Comparison of ENCODE assay signal across 8 mouse cellular contexts in genomic region chr13:23519416-23519815, GRCm38 (mm10). TPM values are rescaled to one million over a fixed set of nuclear protein-coding genes. Genes with fewer than 3 reads are reported as not detected.
A peak's percentile ranks its signal among the peaks of the same experiment; 100 is the strongest.
DNase-seq lines count a peak whose midpoint lies in the region; ATAC-seq and TF ChIP-seq lines count a peak whose summit lies in the region.

No protein-coding gene starts in this region.

- TF ChIP-seq CTCF in E14TG2a.4 (conservative IDR thresholded peaks at IDR 0.05; ENCODE audit: low read length) = no peak
- TF ChIP-seq CTCF in liver, embryonic 14.5 days (IDR thresholded peaks at IDR 0.05; ENCODE audit: low read depth) = no peak

- peak overlapping the region; percentile 85 for H3K4me3 ChIP-seq in E14TG2a.4 (replicated peaks; ENCODE audit: low read length)
- peak overlapping the region; percentile 43 for H3K4me3 ChIP-seq in forebrain, embryonic 14.5 days (ENCODE audit: low read depth, low read length)
- H3K4me3 ChIP-seq in liver, embryonic 14.5 days (ENCODE audit: insufficient read depth in 1 of 2, low read depth in 2 of 2, low read length in 2 of 2) = peak overlapping the region; percentile 45 to 64

- H3K9me3 ChIP-seq in E14TG2a.4 (ENCODE audit: low read length) = no peaks in the 10 kb centered on the region
- H3K9me3 ChIP-seq in forebrain, embryonic 14.5 days (replicated peaks; ENCODE audit: control insufficient read depth, low read length) = no peaks in the 10 kb centered on the region
- H3K9me3 ChIP-seq in liver, embryonic 14.5 days (ENCODE audit: control insufficient read depth, low read length) = no peaks in the 10 kb centered on the region

- peak; percentile 25; the same call in 1 of the 2 replicates for ATAC-seq in forebrain, embryonic 14.5 days
- peak; percentile 54 for ATAC-seq in liver, embryonic 14.5 days (ENCODE audit: insufficient read depth)

- H3K27me3 ChIP-seq in E14TG2a.4 (ENCODE audit: insufficient read depth, low read length) = no peaks in the 10 kb centered on the region
- H3K27me3 ChIP-seq in forebrain, embryonic 14.5 days (replicated peaks; ENCODE audit: control insufficient read depth, insufficient read depth, low read length) = no peaks in the 10 kb centered on the region
- H3K27me3 ChIP-seq in liver, embryonic 14.5 days (ENCODE audit: control insufficient read depth, insufficient read depth, low read length) = no peaks in the 10 kb centered on the region

- peaks cover 42% of the 10 kb centered on the region for H3K4me1 ChIP-seq in E14TG2a.4 (replicated peaks; ENCODE audit: low read depth, low read length)
- no peaks in the 10 kb centered on the region for H3K4me1 ChIP-seq in forebrain, embryonic 14.5 days (ENCODE audit: control insufficient read depth, insufficient read depth, low read length)
- H3K4me1 ChIP-seq in liver, embryonic 14.5 days (replicated peaks; ENCODE audit: control insufficient read depth in 2 of 2, insufficient read depth in 2 of 2, low read length in 1 of 2) = peaks cover 7 to 19% of the 10 kb centered on the region in 2 experiments

- no peak overlapping the region for H3K27ac ChIP-seq in forebrain, embryonic 14.5 days (ENCODE audit: low read depth, low read length)
- H3K27ac ChIP-seq in liver, embryonic 14.5 days = peak overlapping the region; percentile 77

- intact Hi-C loops in heart, postnatal 10 days (cut with DNase I) = loop anchor here (1.0 to 10.0 kb wide), 7 partner anchors 73 to 1807 kb away; partner anchors contain the start of genes Zfp184 and Zfp322a

- H3K9ac ChIP-seq in forebrain, embryonic 14.5 days (ENCODE audit: low read length) = peak overlapping the region; percentile 32; the same call in 1 of the 2 replicates
- H3K9ac ChIP-seq in liver, embryonic 14.5 days (replicated peaks) = peak overlapping the region; percentile 42

- peak overlapping the region; percentile 78 for H3K4me2 ChIP-seq in forebrain, embryonic 14.5 days (ENCODE audit: low read length)
- peak overlapping the region; percentile 99 for H3K4me2 ChIP-seq in liver, embryonic 14.5 days (ENCODE audit: low read depth)

- WGBS in forebrain, embryonic 14.5 days = under 1% methylated on average over 10 of the region's 10 CpGs
- WGBS in liver, embryonic 14.5 days (ENCODE audit: insufficient replicate concordance) = under 1% methylated on average over 10 of the region's 10 CpGs

- DNase-seq in c-Kit-positive CD71-positive TER-119-positive erythroid progenitor cells, embryonic 14.5 days (ENCODE audit: low spot score) = peak; percentile 84
- peak; percentile 87 for DNase-seq in forebrain, embryonic 14.5 days (ENCODE audit: low spot score)
- DNase-seq in heart, postnatal 10 days = peak; percentile 85 to 89
- DNase-seq in kidney, postnatal 4 days = peak; percentile 77 to 84
- DNase-seq in liver, embryonic 14.5 days (ENCODE audit: low read depth in 3 of 3, low spot score in 3 of 3) = peak in 2 of 3 experiments; percentile 73 to 78
- DNase-seq in neural tube, embryonic 10.5 days (ENCODE audit: extremely low spot score, low spot score) = peak; percentile 75
- peak; percentile 68 for DNase-seq in testis, postnatal 14 days (ENCODE audit: low spot score)

- peak; percentile 26; the same call in 1 of the 2 replicates for TF ChIP-seq EP300 in liver, embryonic 14.5 days (IDR thresholded peaks at IDR 0.05; ENCODE audit: low read depth)

- no peaks in the 10 kb centered on the region for H3K36me3 ChIP-seq in E14TG2a.4 (ENCODE audit: insufficient read depth, low read length)
- no peaks in the 10 kb centered on the region for H3K36me3 ChIP-seq in forebrain, embryonic 14.5 days (ENCODE audit: control insufficient read depth, insufficient read depth, low read length)
- H3K36me3 ChIP-seq in liver, embryonic 14.5 days (replicated peaks; ENCODE audit: control insufficient read depth, insufficient read depth, low read depth) = no peaks in the 10 kb centered on the region

RNA-seq across cellular contexts. Expression of gene Hist1h4h, which starts 11.4 kb away (rescaled TPM):
- polyA plus RNA-seq in forebrain, embryonic 14.5 days (2014; fragmentation: Nextera tagmentation; extraction: Ambion mirVana) = 4.3 and 7.1 TPM in 2 replicates
- total RNA-seq in heart, postnatal 10 days (2021) = 100 to 1,000 TPM; 743 to 812 TPM
- 8.6 and 24.1 TPM in 2 replicates for polyA plus RNA-seq in liver, embryonic 14.5 days (2012; rRNA removed)
- 5.3 and 6.1 TPM in 2 replicates for polyA plus RNA-seq in liver, embryonic 14.5 days (2014; fragmentation: Nextera tagmentation; extraction: Ambion mirVana)

RNA-seq across cellular contexts. Expression of gene Hist1h2af, which starts 14.3 kb away (rescaled TPM):
- polyA plus RNA-seq in forebrain, embryonic 14.5 days (2014; fragmentation: Nextera tagmentation; extraction: Ambion mirVana) = 1.9 and 4.4 TPM in 2 replicates
- total RNA-seq in heart, postnatal 10 days (2021) = 100 to 1,000 TPM; 171 to 245 TPM
- 375 and 609 TPM in 2 replicates for polyA plus RNA-seq in liver, embryonic 14.5 days (2012; rRNA removed)
- 14.2 and 17.4 TPM in 2 replicates for polyA plus RNA-seq in liver, embryonic 14.5 days (2014; fragmentation: Nextera tagmentation; extraction: Ambion mirVana)

RNA-seq across cellular contexts. Expression of gene Hist1h3g, which starts 15.8 kb away (rescaled TPM):
- polyA plus RNA-seq in forebrain, embryonic 14.5 days (2014; fragmentation: Nextera tagmentation; extraction: Ambion mirVana) = 2.2 and 5.3 TPM in 2 replicates
- total RNA-seq in heart, postnatal 10 days (2021) = 10 to 100 TPM; 45.9 to 66.2 TPM
- 48.1 and 52.5 TPM in 2 replicates for polyA plus RNA-seq in liver, embryonic 14.5 days (2012; rRNA removed)
- polyA plus RNA-seq in liver, embryonic 14.5 days (2014; fragmentation: Nextera tagmentation; extraction: Ambion mirVana) = 8.6 and 9.6 TPM in 2 replicates

RNA-seq across cellular contexts. Expression of gene Hist1h2bh, which starts 23.8 kb away (rescaled TPM):
- polyA plus RNA-seq in forebrain, embryonic 14.5 days (2014; fragmentation: Nextera tagmentation; extraction: Ambion mirVana) = 0.30 and 0.32 TPM in 2 replicates
- 10 to 100 TPM in 1 of 2 experiments, 1 to 10 TPM in 1; 9.2 to 11.2 TPM for total RNA-seq in heart, postnatal 10 days (2021)
- 6.7 and 8.7 TPM in 2 replicates for polyA plus RNA-seq in liver, embryonic 14.5 days (2012; rRNA removed)
- polyA plus RNA-seq in liver, embryonic 14.5 days (2014; fragmentation: Nextera tagmentation; extraction: Ambion mirVana) = 1.2 and 1.4 TPM in 2 replicates

RNA-seq across cellular contexts. Expression of gene Hist1h3f, which starts 24.4 kb away (rescaled TPM):
- 0.62 and 0.89 TPM in 2 replicates for polyA plus RNA-seq in forebrain, embryonic 14.5 days (2014; fragmentation: Nextera tagmentation; extraction: Ambion mirVana)
- total RNA-seq in heart, postnatal 10 days (2021) = 10 to 100 TPM; 52.6 to 63.4 TPM
- polyA plus RNA-seq in liver, embryonic 14.5 days (2012; rRNA removed) = 5.1 and 13.6 TPM in 2 replicates
- polyA plus RNA-seq in liver, embryonic 14.5 days (2014; fragmentation: Nextera tagmentation; extraction: Ambion mirVana) = 1.00 and 1.1 TPM in 2 replicates
